Mouse (Mus musculus) retina, embryonic 14.5 days (tissue): Measurements from ENCODE around the gene Ifit1bl2.
"Not testable (repeated sequence)": the region's sequence is repeated elsewhere in the genome, so short reads cannot be mapped to it uniquely, and the experiment has no call there.

Experiments used
- DNase-seq: peaks from one replicate; pipeline ENCODE4 v3.0.0-alpha.2; 2015; ENCODE audit warnings: low spot score

Gene Ifit1bl2

DNA sequence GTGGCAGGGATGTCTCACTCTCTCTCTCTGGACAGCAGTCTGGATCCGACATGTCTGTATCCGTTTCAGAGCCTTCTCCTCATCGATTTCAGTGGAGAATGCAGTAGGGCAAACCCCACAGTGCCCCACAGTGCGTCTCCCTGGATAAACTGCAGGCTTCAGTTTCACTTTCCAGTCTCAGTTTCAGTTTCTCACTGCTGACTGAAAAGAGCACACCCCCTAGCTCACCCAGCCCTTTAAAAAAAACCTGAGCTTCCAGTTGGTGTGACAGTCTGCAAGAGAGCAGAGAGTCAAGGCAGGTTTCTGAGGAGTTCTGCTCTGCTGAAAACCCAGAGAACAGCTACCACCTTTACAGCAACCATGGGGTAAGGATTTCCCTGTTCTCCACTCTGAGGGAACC lies at the start of gene Ifit1bl2, which contains the start of gene Ifit1:
Gene Ifit1bl2 (minus strand): TSS at position 121 of the 400 bp plus-strand sequence.
Gene Ifit1 (plus strand): TSS at position 249 of the 400 bp plus-strand sequence.
- no peak for DNase-seq

DNA sequence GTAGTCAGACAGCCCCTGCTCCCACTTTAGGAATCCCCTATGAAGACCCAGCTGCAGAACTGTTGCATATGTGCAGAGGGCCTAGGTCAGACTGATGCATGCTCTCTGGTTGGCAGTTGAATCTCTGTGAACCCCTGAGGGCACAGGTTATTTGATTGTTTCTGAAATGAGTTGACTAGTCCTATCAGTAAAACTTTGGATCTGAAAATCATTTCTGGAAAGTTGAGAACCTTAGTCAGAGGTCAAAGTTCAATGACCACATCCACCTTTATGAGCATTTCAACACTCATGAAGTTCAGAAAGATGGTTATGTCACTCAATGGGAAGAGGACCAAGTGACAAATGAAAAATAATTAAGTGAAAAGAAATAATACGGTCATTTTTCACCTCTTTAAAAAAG lies 45.0 kb upstream of the Ifit1bl2 start:
- DNase-seq = no peak

DNA sequence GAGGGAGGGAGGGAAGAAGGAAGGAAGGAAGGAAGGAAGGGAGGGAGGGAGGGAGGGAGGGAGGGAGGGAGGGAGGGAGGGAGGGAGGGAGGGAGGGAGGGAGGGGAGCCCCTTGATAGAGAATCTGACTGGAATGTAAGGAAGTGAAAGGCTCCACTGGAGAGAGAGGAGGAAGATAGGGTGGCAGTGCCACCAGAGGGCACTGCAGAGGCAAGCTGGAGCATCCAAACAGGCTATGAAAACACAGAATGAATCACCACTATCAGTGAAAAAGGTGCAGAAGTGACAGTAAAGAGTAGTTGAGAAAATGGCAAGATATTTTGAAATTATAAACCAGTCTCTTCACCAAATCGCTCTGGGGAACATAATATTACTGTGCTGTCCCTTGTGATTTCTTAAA lies 44.3 kb upstream of the Ifit1bl2 start:
- peak; percentile 72 for DNase-seq

DNA sequence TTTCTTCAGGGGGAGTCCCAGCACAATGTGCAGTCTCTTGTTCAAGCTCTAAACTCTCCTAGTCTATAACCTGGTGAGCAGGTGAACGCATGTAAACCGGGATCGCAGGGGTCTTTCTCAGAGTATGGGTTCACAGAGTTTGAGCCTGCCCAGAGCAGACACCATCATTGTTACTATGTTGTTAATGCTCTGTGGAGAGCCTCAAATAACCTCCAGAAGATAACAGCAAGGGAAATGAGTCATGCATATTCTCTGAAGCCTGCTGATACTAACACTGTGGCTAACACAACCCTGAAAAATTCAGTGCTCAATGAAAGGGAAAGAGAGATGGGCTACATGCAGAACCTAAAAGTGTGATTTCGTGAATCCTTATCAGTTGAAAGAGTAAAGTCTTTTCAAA lies 37.9 kb upstream of the Ifit1bl2 start:
- no peak for DNase-seq

DNA sequence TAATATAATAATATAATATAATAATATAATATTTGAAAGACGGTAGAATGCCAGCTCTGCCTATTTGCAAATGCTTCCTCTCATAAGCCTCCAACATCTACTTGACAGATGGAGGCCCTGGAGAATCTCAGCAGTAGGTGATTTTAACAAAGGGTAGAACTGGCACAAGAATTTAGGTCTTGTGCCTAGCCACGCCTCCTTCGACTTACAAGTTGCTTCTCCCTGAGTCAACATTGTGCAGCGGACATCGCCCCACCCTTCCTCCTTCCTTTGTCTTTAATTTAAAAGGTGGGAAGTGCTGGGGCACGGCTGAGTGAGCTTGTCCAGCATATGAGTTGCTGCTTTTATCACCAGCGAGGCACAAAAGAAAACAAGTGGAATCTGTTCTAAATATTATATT lies 32.9 kb upstream of the Ifit1bl2 start:
- DNase-seq = peak; percentile 19

DNA sequence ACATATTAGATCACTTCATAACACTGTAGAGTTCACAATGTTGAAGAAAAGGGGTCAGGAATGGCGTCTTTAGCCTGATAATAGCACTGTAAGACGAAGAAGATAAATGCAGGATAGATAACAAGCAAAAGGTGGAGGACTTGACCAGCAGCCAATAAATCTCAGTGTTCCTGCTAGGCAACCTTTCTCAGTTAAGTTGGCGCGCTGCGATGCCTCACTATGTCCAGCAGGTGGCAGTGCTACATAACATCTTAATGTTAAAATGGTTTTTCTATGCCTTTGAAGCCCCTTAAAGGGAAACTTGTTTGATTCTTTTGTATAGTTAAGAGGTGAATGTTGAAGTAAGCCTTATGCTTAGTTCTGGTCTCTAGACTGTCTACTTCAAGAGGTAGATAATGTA lies 25.6 kb upstream of the Ifit1bl2 start:
- DNase-seq = peak; percentile 92

DNA sequence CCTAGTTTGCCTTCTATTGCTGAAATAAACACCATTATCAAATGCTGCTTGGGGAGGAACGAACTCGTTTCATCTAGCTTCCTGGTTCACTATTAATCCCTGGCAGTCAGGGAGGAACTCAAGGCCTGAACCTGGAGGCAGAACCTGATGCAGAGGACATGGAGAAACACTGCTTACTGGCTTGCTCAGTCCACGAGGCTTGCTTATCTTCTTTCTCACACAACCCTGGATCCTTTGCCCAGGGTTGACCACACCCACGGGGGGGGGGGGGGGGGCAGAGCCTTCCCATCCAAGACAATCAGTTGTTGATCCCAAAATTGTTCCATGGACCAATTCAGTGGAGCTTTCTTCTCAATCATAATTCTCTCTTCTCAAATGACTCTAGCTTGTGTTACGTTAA lies 22.2 kb upstream of the Ifit1bl2 start:
- DNase-seq = no peak

DNA sequence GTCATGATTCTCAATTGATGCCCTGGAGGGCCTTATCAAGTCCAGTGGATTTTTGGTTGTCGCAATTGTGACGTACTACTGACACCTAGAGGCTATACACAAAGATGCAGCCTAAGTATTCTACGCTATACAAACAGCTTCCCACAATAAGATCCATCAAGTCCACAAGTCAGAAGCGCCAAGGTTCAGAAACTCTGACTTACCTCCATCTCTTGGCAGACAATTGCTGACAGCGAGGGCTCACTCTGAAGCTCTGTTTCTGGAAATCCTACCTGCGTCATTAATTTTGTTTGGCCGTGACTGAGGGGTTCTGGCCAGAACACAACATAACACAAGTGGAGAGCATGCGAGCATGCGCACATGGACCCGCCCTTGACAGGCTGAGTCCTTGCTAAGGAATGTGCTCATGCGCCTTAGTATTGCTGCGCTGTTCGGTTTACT lies 21.5 kb upstream of the Ifit1bl2 start:
- DNase-seq = peak; percentile 84

DNA sequence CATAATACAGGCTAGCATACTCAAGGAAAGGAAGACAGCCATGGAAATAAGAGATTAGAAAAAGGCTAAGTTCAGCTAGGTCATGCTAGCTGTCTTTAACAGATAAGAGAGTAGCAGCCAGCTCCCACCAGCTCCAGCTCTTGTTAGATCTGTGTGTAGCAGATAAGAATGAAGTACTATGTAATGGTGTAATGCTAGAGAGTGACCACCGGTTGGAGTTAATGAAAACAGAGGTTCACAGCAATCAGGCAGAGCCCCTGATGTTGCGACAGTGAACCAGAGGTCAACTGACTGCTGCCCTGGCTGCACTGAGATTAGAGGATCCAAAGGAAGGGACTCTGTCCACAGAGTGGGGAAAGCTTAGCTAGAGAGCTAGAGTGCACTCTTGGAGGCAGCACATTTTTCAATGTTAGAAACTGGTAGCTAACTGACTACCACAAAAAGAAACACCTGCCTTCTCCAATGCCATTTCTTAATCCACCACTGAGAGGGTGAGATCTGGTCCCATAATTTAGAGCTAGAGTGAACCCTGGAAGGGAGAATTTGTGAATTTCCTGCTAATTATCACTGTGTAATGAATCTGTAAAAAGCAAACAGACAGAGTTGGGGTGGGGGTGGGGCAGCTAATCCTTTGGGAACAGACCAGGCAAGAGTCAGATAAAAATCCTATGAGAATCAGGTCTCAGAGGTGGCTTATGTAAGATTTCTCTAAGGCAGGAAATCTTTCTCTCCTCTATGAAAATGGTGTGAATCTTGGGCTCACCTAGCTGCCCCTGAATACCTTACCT lies 16.2 kb upstream of the Ifit1bl2 start:
- DNase-seq = no peak

DNA sequence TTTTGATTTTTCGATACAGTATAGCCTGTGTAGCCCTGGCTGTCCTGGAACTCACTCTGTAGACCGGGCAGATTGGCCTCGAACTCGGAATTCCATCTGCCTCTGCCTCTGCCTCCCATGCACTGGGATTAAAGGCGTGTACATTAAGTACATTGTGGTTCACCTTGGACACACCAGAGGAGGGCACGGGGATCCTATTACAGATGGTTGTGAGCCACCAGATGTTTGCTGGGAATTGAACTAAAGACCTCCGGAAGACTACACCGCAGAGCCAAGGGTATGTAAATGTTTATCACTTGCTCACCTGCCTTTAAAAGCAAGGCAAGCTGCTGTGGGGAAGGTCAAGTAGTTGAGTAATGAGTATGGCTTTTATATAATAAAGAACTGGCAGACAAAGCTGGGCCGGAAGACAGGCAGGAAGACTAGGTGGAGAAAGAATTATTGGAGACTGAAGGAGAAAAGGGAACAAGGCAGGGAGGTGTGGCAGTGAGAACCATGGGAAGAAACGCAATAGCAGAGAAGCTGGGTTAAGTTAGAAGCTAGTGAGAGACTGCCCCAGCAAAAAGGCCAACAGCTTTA lies 14.8 kb upstream of the Ifit1bl2 start:
- no peak for DNase-seq

DNA sequence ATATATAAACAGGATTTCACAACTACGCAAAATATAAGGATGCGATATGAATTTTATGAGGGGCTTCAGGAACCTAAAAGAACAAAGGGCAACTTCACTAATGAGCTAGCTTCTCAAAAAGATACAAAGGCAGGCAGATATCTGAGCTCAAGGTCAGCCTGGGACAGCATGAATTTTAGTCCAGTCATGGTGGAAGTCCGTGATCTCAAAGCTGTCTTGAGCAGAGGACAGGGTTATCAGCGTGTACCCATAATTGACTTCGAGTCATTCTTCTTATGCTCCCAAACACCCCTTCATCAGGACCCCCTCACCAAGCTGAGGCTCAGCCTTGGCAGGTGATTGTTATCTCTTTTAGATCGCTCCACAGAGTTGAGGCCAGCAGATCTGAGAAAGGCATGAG lies 10.5 kb upstream of the Ifit1bl2 start:
- DNase-seq = no peak

DNA sequence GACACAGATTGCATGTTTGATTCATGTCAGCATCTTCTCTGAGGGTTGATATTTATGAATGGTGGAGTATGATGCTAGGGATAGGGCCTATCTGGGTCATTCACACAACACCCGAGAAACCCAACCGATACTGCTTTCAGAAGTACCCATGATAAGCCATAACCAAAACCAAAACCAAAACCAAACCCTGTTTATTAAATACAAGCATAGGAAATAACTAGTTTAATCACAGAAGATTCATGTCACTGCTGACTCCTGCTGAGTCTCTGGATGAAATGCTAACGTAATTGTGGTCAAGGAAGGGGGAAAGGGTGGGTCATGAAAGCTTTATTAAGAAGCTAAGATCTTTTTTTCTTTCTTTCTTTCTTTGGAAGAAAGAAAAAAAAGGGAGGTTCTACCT lies 9.7 kb upstream of the Ifit1bl2 start:
- DNase-seq = no peak

DNA sequence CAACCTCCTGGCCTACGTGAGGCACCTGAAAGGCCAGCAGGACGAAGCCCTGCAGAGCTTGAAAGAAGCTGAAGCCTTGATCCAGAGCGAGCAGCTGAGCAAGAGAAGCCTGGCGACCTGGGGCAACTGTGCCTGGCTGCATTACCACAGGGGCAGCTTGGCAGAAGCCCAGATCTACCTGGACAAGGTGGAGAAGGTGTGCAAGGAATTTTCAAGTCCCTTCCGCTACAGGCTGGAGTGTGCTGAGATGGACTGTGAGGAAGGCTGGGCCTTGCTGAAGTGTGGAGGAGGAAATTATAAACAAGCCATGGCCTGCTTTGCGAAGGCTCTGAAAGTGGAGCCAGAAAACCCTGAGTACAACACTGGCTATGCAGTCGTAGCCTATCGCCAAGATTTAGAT lies 7.1 kb upstream of the Ifit1bl2 start:
- not testable (repeated sequence) for DNase-seq

DNA sequence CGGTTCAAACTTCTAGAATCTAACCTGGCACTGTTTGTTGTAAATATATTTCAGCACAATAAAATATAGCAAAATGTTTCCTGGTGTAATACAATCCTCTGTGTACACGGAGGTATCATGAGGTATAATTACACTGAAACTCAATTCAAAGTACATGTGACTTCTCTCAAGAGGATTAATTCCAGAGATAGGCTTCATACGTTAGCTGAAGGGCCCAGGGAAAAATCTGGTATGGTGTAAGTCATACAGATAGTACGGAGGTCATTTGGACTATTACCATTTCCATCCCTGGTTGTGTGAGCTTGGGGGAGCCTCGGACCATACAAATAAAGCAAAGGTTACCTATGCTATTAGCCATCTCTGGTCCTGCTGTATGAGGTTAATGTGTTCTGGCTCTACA lies 2.1 kb upstream of the Ifit1bl2 start:
- no peak for DNase-seq

DNA sequence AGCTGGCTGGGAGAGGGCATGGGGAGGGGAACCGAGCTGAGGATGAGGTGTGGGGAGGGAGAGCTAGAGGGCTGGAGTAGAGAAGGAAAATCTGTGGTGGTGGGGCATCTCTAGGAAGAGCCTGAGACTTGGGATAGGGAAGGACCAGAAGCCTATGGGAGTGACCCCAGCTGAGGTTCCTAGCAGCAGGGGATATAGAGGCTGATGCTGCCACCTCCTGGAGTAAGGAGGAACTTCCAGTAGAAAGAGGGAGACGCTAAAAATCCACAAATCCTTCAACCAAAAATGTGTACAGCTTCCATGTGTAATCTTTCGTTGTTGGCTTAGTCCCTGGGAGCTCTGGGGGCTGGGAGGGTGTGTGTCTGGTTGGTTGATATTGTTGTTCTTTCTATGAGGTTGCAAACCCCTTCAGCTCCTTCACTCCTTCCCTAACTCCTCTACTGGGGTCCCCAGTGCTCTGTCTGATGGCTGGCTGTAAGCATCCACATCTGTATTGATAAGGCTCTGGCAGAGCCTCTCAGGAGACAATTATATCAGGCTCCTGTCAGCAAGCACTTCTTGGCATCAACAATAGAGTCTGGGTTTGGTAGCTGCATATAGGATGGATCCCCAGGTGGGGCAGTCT lies 3.5 kb downstream of the Ifit1bl2 start:
- peak; percentile 80 for DNase-seq

DNA sequence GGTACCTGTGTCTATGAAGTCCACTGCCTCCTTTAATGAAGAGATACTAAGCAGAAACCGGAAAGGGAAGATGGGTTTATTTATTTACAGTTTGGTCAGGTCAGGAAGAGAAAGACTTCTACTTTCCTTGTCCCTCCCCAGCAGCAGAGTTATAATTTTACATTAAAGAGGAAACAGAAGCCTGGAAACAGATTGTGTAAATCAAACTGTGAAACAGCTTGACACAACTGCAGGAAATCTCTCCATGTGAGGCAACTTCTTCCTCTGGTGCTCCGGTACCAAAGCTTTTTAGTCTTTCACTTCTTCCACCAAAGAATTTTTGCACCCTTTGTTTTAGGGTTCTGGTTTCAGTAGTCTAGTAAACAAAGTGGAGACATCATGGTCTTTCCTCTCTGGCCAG lies 7.1 kb downstream of the Ifit1bl2 start:
- DNase-seq = no peak

DNA sequence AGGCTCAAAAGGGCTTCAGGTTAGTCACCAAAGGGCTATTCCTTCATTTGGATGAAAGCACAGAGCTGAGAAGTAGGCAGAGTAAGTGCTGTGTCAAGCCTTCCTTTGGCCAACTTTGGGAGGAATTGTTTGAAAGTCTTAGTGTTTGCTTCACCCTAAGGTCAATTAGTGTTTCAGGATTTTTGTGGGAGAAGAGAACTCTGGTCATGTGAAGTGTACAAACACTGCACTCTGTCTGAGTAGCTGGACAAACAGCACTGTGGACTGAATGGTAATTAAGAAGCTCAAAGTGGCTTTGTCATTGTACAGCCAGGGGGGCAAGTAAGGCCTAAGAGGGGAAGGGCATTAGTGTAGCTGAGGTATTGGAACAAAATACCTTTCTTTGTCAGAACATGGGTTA lies 9.1 kb downstream of the Ifit1bl2 start:
- DNase-seq = no peak

DNA sequence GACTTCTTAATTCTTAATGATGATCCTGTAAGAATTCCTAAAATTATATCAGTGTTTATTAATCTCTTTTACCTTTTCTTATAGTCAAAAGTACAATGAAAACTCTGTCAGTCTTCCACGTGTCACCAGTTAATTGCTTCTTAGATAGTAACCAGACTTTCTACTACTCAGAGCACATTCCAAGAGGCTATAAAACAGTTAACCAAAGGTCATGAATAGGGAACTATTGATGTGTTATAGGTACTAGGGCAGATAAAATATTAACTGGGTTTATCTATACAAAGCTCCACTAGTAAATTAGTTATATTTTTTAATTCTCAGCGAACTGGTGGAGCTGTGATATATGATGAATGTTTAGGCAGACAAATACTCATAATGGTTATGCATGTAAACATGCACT lies 13.0 kb downstream of the Ifit1bl2 start:
- DNase-seq = no peak

DNA sequence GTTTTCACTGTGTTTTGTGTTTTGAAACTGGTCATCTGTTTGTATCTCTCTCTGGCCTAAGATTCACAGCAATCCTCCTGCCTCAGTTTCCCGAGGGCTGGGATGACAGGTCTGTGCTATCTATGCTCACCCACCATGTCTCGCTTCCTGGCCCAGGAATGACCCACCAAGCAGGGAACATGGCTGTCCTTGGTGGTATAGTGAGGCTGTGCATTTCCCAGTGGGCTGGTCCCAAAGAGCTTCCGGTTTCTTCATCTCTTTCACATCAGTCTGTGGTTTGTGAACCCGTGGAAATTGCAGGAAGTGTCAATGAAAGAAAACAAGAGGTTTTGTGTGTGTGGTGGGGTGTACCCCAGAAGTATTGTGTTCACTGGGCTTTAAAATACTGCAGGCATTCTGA lies 15.9 kb downstream of the Ifit1bl2 start:
- no peak for DNase-seq

DNA sequence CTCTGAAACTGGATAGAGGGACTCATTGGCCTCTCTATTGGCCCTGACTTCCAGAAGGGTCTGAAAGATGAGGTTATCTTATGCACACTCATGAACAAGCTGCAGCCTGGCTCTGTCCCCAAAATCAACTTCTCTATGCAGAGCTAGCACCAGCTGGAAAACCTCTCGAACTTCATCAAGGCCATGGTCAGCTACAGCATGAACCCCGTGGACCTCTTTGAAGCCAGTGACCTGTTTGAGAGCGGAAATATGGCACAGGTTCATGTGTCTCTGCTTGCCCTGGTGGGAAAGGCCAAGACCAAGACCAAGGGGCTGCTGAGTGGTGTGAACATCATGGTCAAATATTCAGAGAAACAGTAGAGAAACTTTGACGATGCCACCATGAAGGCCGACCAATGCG lies 16.8 kb downstream of the Ifit1bl2 start:
- no peak for DNase-seq

DNA sequence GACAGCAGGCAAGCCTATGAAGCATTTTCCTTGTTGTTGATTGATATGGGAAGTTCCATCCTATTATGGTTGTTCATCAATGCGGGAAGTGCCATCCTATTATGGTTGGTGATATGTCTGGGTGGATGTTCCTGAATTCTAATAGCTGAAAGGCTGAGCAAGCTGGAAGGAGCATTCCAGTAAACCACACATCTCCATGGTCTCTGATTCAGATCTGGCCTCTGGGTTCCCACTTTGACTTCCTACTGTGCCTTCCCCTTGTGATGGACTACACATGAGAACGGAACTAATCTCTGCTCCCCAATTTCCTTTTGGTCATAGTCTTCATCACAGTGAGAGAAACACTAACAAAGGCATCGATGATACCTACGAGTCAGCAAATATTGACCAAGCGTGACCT lies 19.7 kb downstream of the Ifit1bl2 start:
- no peak for DNase-seq

DNA sequence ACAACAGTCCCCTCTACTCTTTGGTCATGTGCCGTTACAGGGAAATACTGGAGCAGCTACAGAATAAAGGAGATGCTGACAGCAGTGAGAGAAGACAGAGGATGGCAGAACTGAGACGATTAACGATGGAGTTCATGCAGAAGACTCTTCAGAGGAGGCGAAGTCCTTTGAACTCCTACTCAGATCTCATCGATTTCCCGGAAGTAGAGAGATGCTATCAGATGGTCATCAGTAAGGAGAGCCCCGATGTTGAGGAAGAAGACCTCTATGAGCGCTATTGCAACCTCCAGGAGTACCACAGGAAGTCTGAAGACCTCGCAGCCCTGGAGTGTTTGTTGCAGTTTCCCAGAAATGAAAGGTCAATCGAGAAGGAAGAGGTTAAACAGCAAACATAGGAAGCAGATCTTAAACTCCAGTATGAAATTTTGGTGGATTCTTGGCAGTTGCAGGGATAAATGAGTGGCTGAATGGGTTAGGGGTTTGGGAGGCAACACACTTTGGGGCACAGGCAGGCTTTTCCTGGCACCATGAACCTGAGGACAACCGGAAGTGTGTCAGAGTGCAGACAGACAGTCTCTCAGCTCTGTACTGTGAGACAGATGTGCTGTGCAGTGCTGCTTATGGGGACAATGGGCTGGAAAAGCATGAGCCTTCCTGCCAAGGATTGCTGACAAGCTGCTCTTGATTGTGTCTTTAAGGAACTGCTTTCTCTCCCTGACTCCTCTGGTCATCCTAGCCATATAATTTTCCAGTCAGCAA lies 28.1 kb downstream of the Ifit1bl2 start:
- not testable (repeated sequence) for DNase-seq

DNA sequence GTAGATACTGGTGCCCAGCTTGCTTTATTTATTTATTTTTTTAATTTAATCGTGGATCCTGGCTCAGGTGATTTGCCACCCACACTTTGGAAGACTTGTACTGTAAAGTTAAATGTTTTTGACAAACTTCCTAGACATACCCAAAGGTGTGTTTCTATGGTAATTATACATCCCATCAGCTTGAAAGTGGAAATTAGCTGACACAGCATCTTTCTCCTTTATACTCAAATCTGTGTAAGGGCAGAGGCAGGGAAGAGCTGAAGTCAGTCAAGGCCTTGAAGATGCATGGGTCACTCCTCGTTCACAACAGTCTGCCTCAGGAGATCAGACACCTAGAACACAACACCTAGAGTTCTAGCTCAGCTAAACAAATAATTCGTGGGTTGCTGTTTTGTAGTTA lies 30.4 kb downstream of the Ifit1bl2 start:
- not testable (repeated sequence) for DNase-seq
